Mouse (Mus musculus): Measurements from ENCODE around the gene Alpl. TPM values are rescaled to one million over a fixed set of nuclear protein-coding genes. Genes with fewer than 3 reads are reported as not detected.

Alpl gene
- polyA plus RNA-seq, 1 experiment from 2014 or later = 17.1 TPM

DNA sequence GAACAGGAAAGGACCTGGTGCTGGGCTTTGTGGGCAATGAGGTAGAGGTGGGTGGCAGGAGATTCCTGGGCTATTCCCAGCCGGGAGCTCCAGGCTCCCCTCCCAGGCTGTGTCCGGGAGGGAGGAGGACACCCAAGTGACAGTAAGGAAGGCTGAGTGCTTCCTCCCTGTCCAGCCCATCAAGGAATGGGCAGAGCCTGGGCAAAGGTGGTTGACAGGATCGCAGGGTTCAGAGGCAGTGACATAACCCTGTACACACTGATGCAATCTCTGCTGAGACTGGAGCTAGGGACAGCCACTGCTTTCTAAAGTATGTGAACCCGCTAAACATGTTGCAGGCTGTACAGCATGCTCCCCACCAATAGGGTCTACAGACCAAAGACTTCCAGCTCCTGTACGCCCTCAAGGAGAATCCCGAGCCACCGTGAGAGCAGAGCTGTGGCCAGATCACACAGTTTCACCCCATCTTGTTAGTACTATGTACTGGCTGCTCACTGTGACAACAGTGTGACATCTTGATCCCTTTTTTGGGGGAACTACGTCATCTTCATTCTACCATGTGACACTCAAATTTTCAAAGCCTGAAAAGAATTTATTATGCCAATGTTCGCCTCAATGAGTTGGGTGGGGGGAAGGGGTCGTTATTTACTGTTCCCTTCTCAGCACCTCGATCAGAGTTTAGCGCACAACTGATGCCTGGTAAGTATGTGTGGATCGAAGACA lies 1.8 kb downstream of the Alpl start:
- no peak overlapping the region for H3K4me3 ChIP-seq
- H3K27ac ChIP-seq (replicated peaks) = no peak overlapping the region
- H3K4me1 ChIP-seq = peaks cover 35% of the 10 kb centered on the region
- H3K9ac ChIP-seq (replicated peaks) = no peak overlapping the region
- no peaks in the 10 kb centered on the region for H3K9me3 ChIP-seq
- no peak overlapping the region for H3K4me2 ChIP-seq (replicated peaks)
- ATAC-seq (ENCODE audit: low FRiP score, low read depth) = no peak
- peaks cover 30% of the 10 kb centered on the region for H3K27me3 ChIP-seq
- no peaks in the 10 kb centered on the region for H3K36me3 ChIP-seq
- WGBS = 84% methylated on average over 13 of the region's 13 CpGs

DNA sequence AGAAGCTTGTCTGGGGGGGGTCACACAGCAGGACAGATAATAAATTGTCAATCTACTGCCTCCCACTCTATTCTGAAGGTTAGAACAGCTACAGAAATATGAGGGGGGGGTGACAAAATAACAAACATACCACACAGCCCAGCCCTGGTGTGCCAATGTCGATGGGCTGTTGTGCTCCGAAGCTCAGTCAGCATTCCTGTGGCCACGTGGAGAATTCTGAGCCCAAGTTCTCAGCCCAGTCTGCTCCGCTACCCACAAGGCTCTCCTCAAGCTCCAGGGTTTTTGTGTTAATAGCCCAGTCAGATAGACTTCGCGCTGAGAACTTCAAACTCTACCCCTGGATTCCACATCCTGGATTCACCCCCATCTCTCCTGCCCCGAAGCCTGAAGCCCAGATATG lies 2.6 kb downstream of the Alpl start:
- H3K4me1 ChIP-seq = peaks cover 40% of the 10 kb centered on the region
- 85% methylated on average over 7 of the region's 7 CpGs for WGBS

DNA sequence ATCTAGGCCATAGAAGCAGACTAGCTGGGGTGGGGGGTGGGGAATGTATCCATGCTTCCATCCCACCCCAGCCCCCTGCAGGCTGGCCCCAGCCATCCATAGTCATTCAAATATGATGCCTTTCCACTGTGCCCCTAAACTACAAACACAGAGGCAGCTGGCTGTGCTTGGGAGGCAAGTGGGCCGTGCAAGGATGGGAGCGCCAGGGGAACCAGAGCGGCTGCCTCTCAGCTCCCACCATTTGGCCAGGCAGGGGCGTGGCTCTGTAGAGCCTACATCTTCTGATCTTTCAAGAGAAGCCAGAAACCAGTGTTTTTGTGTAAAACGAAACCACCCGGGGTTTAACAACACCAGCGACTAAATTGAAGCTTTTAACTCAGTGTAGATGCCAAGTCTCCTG lies 4.7 kb downstream of the Alpl start:
- Histone ChIP-seq H3K9ac (replicated peaks) (no peak overlapping the region), H3K4me1 (peaks cover 41% of the 10 kb centered on the region), H3K9me3 (no peaks in the 10 kb centered on the region), H3K4me3 (no peak overlapping the region), H3K27me3 (peaks cover 23% of the 10 kb centered on the region), H3K36me3 (no peaks in the 10 kb centered on the region), H3K4me2 (replicated peaks) (no peak overlapping the region), H3K27ac (replicated peaks) (0 out of 2 replicates have a peak overlapping the region, but pooled peaks have one; percentile 8)
- ATAC-seq (ENCODE audit: low FRiP score, low read depth) = no peak
- WGBS = 22% methylated on average over 7 of the region's 7 CpGs

More for the DNA sequence above, 2.6 kb downstream of the Alpl start:
- Histone ChIP-seq H3K9ac (replicated peaks) (no peak overlapping the region), H3K9me3 (no peaks in the 10 kb centered on the region), H3K36me3 (no peaks in the 10 kb centered on the region), H3K27me3 (peaks cover 30% of the 10 kb centered on the region), H3K4me3 (no peak overlapping the region), H3K4me2 (replicated peaks) (no peak overlapping the region), H3K27ac (replicated peaks) (no peak overlapping the region)
- no peak for ATAC-seq (ENCODE audit: low FRiP score, low read depth)

DNA sequence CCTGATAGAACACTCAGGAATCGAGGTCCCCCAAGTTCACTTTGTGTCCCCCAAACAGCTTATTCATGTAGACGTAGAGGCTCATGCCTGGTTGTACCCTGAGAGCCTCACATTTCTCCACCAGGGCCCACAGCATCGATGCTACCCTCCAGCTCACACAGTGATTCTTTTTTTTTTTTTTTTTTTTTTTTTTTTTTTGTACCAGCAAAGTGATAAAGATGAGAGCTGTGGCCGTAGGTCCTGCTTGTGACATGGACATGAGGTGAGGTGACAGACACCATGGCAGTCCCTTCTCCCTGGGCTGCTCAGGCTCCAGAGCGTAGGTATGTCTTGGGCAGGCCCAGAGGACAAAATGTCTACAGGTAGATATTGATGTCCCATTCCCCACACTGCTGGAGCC lies 5.2 kb downstream of the Alpl start:
- WGBS = 82% methylated on average over 5 of the region's 5 CpGs
- no peaks in the 10 kb centered on the region for H3K36me3 ChIP-seq
- H3K4me1 ChIP-seq = peaks cover 37% of the 10 kb centered on the region
- H3K27ac ChIP-seq (replicated peaks) = 0 out of 2 replicates have a peak overlapping the region, but pooled peaks have one; percentile 8
- peaks cover 18% of the 10 kb centered on the region for H3K27me3 ChIP-seq
- ATAC-seq (ENCODE audit: low FRiP score, low read depth) = no peak
- H3K4me2 ChIP-seq (replicated peaks) = no peak overlapping the region
- no peak overlapping the region for H3K9ac ChIP-seq (replicated peaks)
- H3K9me3 ChIP-seq = no peaks in the 10 kb centered on the region
- no peak overlapping the region for H3K4me3 ChIP-seq

DNA sequence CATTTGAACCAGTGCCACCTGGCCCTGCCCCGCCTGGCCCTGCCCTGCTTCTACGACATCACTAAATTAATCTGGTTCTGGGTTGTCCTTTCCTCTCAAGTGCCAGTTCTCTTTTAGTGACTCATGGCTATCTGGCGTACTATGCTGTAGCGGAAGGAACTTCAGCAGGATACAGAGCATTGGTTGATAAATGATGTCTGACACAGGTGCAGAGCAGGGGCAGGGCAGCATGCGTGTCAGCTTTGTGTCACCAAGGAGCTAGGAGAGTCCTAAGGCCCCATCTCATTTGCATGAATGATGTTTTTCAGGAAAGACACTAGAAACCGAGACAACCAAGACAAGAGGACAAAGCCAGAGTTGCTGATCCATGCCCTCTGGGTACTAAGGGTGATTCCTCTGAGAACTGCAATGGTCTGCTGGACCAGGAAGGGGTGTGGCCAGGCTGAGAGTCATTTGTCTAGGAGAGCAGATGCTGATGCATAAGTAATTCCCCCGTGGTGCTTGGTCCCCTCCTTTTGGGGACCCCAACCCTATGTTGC lies 7.6 kb downstream of the Alpl start:
- no peak overlapping the region for H3K4me2 ChIP-seq (replicated peaks)
- 0 out of 2 replicates have a peak, but pooled peaks cover under 1% of the 10 kb centered on the region for H3K27me3 ChIP-seq
- H3K36me3 ChIP-seq = no peaks in the 10 kb centered on the region
- no peak overlapping the region for H3K9ac ChIP-seq (replicated peaks)
- H3K9me3 ChIP-seq = no peaks in the 10 kb centered on the region
- ATAC-seq (ENCODE audit: low FRiP score, low read depth) = peak; percentile 27; the same call in 1 of the 2 replicates
- WGBS = 60% methylated on average over 7 of the region's 7 CpGs
- H3K27ac ChIP-seq (replicated peaks) = no peak overlapping the region
- H3K4me3 ChIP-seq = no peak overlapping the region
- peaks cover 32% of the 10 kb centered on the region for H3K4me1 ChIP-seq

DNA sequence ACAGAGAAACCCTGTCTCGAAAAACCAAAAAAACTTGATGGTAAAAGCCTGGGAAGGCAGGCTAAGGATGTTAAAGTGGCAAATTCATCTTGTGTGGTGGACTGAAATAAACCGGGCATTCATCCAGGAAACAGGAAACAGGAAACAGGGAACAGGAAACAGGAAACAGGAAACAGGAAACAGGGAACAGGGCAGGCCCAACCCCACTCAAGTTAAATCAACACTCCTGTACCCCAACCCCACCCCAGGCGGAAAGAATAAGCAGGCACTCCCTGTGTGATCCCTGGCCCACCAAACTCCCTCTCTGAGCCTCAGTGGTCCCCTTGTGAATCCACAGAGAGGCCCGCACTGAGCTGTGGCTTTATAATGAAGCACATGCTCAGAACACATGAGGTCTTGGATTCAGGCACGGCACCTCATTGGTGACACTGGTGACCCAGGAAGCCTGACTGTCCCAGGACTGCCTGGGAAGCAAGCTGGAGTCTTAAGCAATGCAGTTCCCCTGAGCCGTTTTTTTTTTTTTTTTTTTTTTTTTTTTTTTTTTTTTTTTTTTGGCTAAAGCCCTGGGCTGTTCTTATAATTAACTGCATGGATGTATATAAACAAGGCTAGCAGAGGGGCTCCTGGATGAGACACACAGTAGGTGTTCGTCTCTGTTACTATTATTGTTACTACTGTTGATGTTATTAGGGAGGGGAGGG lies 8.4 kb downstream of the Alpl start:
- no peak overlapping the region for H3K4me3 ChIP-seq
- no peaks in the 10 kb centered on the region for H3K27me3 ChIP-seq
- H3K4me2 ChIP-seq (replicated peaks) = no peak overlapping the region
- H3K4me1 ChIP-seq = peaks cover 35% of the 10 kb centered on the region
- no peak for ATAC-seq (ENCODE audit: low FRiP score, low read depth)
- no peaks in the 10 kb centered on the region for H3K36me3 ChIP-seq
- WGBS = 86% methylated on average over 7 of the region's 7 CpGs
- no peaks in the 10 kb centered on the region for H3K9me3 ChIP-seq
- H3K27ac ChIP-seq (replicated peaks) = no peak overlapping the region
- no peak overlapping the region for H3K9ac ChIP-seq (replicated peaks)

DNA sequence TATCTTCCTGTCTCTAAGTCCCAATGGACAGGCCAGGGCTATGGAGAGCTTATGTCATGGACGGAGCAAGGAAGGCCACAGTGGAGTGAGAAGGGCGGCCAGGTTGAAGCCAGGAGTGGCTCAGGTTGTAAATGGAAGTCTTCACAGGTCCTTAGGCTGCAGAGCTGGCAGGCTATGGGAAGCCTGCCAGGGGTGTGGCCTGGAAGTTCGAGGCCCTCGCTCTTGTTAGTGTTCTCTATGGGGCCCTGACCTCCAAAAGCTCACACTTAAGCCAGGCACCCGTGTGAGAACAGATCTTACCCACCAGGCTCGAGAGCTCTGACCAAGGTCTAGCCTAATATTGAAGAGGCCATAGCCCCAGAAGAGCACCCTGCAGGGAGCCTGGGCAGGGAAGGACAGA lies 9.7 kb downstream of the Alpl start:
- Histone ChIP-seq H3K4me3 (no peak overlapping the region), H3K36me3 (no peaks in the 10 kb centered on the region), H3K9me3 (no peaks in the 10 kb centered on the region), H3K4me2 (replicated peaks) (no peak overlapping the region), H3K9ac (replicated peaks) (no peak overlapping the region), H3K4me1 (peaks cover 30% of the 10 kb centered on the region), H3K27me3 (no peaks in the 10 kb centered on the region), H3K27ac (replicated peaks) (no peak overlapping the region)
- 89% methylated on average over 6 of the region's 6 CpGs for WGBS
- ATAC-seq (ENCODE audit: low FRiP score, low read depth) = no peak

DNA sequence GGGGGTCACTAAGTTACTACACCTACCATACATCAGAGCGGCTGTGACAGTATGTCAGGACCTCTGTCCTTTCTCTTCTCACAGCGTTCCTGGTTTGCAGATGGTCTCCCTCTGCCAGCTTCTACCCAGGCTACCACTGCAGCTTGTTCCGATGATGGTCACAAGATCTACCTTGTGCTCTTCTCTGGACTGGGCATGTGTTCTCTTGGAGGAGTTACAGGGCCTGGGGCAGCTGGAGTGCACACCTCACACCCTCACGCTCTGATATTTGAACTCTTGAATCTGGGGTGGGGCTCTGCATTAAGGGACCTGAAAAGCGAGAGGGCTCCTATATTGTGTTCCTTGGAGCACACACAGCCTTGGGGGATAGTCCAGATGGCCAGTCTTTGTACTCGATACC lies 10.9 kb downstream of the Alpl start:
- no peak overlapping the region for H3K4me3 ChIP-seq
- peaks cover 26% of the 10 kb centered on the region for H3K4me1 ChIP-seq
- WGBS = 89% methylated on average over 6 of the region's 6 CpGs
- no peak overlapping the region for H3K4me2 ChIP-seq (replicated peaks)
- no peak overlapping the region for H3K9ac ChIP-seq (replicated peaks)
- H3K36me3 ChIP-seq = no peaks in the 10 kb centered on the region
- H3K27me3 ChIP-seq = no peaks in the 10 kb centered on the region
- no peak overlapping the region for H3K27ac ChIP-seq (replicated peaks)
- no peaks in the 10 kb centered on the region for H3K9me3 ChIP-seq
- no peak for ATAC-seq (ENCODE audit: low FRiP score, low read depth)

DNA sequence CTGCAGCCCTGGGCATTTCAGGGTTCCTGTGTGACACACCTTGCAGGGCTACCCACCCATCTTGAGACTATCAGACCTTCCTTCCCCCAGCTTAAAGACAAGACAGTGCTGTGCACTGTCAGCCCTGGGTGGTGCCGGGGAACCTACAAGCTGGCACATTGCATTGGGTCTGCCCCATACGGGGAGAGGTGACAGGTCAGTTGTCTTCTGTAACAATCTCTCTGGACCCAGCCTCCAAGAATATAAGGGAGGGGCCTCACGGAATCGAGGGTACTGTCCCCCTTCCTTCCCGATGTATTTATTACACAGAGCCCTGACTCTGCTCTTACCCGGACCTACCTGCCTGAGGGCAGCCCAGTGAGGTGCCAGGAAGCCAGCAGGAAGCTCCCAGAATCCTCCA lies 11.4 kb downstream of the Alpl start:
- no peak for ATAC-seq (ENCODE audit: low FRiP score, low read depth)
- no peaks in the 10 kb centered on the region for H3K27me3 ChIP-seq
- no peak overlapping the region for H3K27ac ChIP-seq (replicated peaks)
- no peak overlapping the region for H3K4me2 ChIP-seq (replicated peaks)
- peaks cover 26% of the 10 kb centered on the region for H3K4me1 ChIP-seq
- no peak overlapping the region for H3K9ac ChIP-seq (replicated peaks)
- no peaks in the 10 kb centered on the region for H3K9me3 ChIP-seq
- WGBS = 82% methylated on average over 6 of the region's 6 CpGs
- no peak overlapping the region for H3K4me3 ChIP-seq
- no peaks in the 10 kb centered on the region for H3K36me3 ChIP-seq

DNA sequence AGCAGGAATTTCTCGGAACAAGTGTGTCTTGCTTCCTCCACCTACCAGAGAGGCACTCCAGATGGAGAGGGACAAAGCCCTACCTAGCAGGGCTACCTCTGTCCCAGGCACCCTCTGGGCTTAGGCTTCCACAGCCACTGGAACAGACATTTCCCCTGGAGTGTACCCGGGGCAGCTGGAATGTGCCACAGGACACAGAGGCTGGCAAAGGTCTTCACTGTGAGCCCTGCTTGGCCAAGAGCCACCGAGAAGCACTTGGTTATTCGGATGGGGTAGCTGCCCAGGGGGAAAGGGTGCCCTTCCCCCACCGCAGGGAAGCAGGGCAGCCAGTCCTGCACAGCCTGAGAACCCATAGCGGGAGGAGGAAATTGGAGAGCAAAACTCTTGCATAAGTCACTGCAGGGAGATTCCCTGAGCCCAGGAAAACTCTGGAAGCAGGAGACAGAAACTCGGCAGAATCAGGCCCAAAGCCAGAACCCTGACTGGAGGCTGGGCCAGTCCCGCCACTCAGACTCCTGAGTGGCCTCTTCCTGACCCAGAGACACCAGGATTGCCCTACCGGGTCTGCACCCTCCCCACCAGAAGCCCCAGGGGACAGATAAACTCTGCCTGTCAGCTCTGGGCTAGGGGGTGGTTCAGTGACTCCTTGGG lies 12.5 kb downstream of the Alpl start:
- Histone ChIP-seq H3K4me1 (peaks cover 19% of the 10 kb centered on the region), H3K36me3 (no peaks in the 10 kb centered on the region), H3K4me2 (replicated peaks) (no peak overlapping the region), H3K4me3 (no peak overlapping the region), H3K27me3 (no peaks in the 10 kb centered on the region), H3K27ac (replicated peaks) (no peak overlapping the region), H3K9me3 (no peaks in the 10 kb centered on the region), H3K9ac (replicated peaks) (no peak overlapping the region)
- ATAC-seq (ENCODE audit: low FRiP score, low read depth) = no peak
- 37% methylated on average over 9 of the region's 9 CpGs for WGBS

DNA sequence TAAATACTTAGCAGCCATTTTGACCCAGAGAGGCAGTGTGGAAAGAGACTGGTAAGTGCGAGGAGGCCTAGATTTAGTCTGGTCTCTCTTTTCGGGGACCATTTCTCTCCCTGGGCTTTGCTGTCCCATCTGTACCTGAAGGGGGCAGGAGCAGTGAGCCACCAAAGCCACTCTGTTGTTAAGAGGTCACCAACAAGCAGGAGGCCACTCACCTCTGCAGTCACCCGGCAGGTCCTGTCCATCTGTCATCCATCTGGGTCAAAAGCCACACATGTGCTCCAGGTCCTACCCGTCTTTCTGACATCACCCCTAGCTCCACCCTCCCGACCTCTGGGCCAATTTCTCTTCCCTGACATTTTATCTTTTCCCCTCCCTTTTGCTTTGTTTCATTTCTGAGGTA lies 14.2 kb downstream of the Alpl start:
- no peak overlapping the region for H3K4me2 ChIP-seq (replicated peaks)
- no peak overlapping the region for H3K9ac ChIP-seq (replicated peaks)
- WGBS = 88% methylated on average over 5 of the region's 5 CpGs
- no peak for ATAC-seq (ENCODE audit: low FRiP score, low read depth)
- H3K27me3 ChIP-seq = no peaks in the 10 kb centered on the region
- H3K9me3 ChIP-seq = no peaks in the 10 kb centered on the region
- H3K4me1 ChIP-seq = peaks cover 16% of the 10 kb centered on the region
- no peaks in the 10 kb centered on the region for H3K36me3 ChIP-seq
- no peak overlapping the region for H3K27ac ChIP-seq (replicated peaks)
- H3K4me3 ChIP-seq = no peak overlapping the region

DNA sequence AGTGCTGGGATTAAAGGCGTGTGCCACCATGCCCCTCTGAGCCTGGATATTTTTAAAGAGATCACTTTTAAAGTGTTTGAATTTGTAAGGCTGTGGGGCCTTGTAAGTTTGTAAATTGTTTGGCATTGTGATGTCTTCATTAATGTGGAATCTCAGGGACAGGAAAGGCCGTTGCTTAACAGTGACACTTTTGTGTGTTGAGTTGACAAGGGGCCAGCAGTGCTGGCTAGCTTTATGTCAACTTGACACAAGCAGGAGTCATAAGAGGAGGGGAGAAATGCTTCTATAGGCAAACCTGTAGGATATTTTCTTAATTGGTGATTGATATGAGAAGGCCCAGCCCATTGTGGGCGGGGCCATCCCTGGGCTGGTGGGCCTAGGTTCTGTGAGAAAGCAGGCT lies 15.2 kb downstream of the Alpl start:
- WGBS = 78% methylated on average over 3 of the region's 3 CpGs
- Histone ChIP-seq H3K27ac (replicated peaks) (no peak overlapping the region), H3K36me3 (no peaks in the 10 kb centered on the region), H3K27me3 (no peaks in the 10 kb centered on the region), H3K4me1 (peaks cover 14% of the 10 kb centered on the region), H3K4me3 (no peak overlapping the region), H3K9ac (replicated peaks) (no peak overlapping the region), H3K9me3 (no peaks in the 10 kb centered on the region), H3K4me2 (replicated peaks) (no peak overlapping the region)
- ATAC-seq (ENCODE audit: low FRiP score, low read depth) = no peak
